In genomic region chr7:30143555-30144209, GRCm38 (mm10) we compare ENCODE assay signal across 8 mouse cellular contexts. TPM values are rescaled to one million over a fixed set of nuclear protein-coding genes. Genes with fewer than 3 reads are reported as not detected.
DNase-seq lines count a peak whose midpoint lies in the region; ATAC-seq lines count a peak whose summit lies in the region.

No protein-coding gene starts in this region.

- no peaks in the 10 kb centered on the region for H3K27me3 ChIP-seq in hindbrain, embryonic 11.5 days (ENCODE audit: control insufficient read depth, insufficient read depth, low read length)
- no peaks in the 10 kb centered on the region for H3K27me3 ChIP-seq in lung, embryonic 16.5 days (ENCODE audit: control insufficient read depth, insufficient read depth, low read depth, low read length)

- peak; percentile 96 for ATAC-seq in hindbrain, embryonic 11.5 days (ENCODE audit: low FRiP score)
- peak; percentile 96 for ATAC-seq in lung, embryonic 16.5 days (ENCODE audit: low read depth)

- H3K4me1 ChIP-seq in hindbrain, embryonic 11.5 days (replicated peaks; ENCODE audit: control insufficient read depth, insufficient read depth, low read length) = no peaks in the 10 kb centered on the region
- H3K4me1 ChIP-seq in lung, embryonic 16.5 days (replicated peaks; ENCODE audit: control insufficient read depth, insufficient read depth, low read length) = no peaks in the 10 kb centered on the region

- DNase-seq in R1 (ENCODE audit: low read depth, low spot score) = peak; percentile 93
- peak; percentile 92 to 96 for DNase-seq in cerebellum, postnatal 10 days
- DNase-seq in frontal cortex, postnatal 14 days (ENCODE audit: low spot score in 2 of 2) = peak; percentile 67 to 73
- DNase-seq in hindbrain, embryonic 11.5 days (ENCODE audit: low spot score) = peak; percentile 91
- DNase-seq in layer of hippocampus, postnatal 25 days (ENCODE audit: extremely low spot score in 1 of 2, low spot score in 1 of 2) = peak; percentile 58 to 61
- peak; percentile 90 for DNase-seq in retina, embryonic 14.5 days (ENCODE audit: low spot score)
- peak; percentile 77 for DNase-seq in thymus, postnatal 4 days

- H3K36me3 ChIP-seq in hindbrain, embryonic 11.5 days (ENCODE audit: control insufficient read depth, insufficient read depth, low read length) = no peaks in the 10 kb centered on the region
- peaks cover 19% of the 10 kb centered on the region for H3K36me3 ChIP-seq in lung, embryonic 16.5 days (ENCODE audit: control insufficient read depth, insufficient read depth, low read length)

- WGBS in hindbrain, embryonic 11.5 days = 4% methylated on average over 35 of the region's 35 CpGs
- WGBS in lung, embryonic 16.5 days = 1% methylated on average over 35 of the region's 35 CpGs

- peak overlapping the region; percentile 50 for H3K4me2 ChIP-seq in hindbrain, embryonic 11.5 days (replicated peaks; ENCODE audit: low read depth, low read length)
- peak overlapping the region; percentile 67 for H3K4me2 ChIP-seq in lung, embryonic 16.5 days (ENCODE audit: low read depth, low read length)

- H3K9me3 ChIP-seq in hindbrain, embryonic 11.5 days (ENCODE audit: control insufficient read depth, low read length) = peaks cover 4% of the 10 kb centered on the region; the same call in 1 of the 2 replicates
- H3K9me3 ChIP-seq in lung, embryonic 16.5 days (ENCODE audit: control insufficient read depth, low read length) = peaks cover 2% of the 10 kb centered on the region; the same call in 1 of the 2 replicates

- H3K9ac ChIP-seq in hindbrain, embryonic 11.5 days (ENCODE audit: low read depth, low read length) = peak overlapping the region; percentile 66
- peak overlapping the region; percentile 78 for H3K9ac ChIP-seq in lung, embryonic 16.5 days (ENCODE audit: low read length)

- H3K27ac ChIP-seq in hindbrain, embryonic 11.5 days (ENCODE audit: low read depth, low read length) = peak overlapping the region; percentile 81
- peak overlapping the region; percentile 87 for H3K27ac ChIP-seq in lung, embryonic 16.5 days (ENCODE audit: low read length)

- H3K4me3 ChIP-seq in hindbrain, embryonic 11.5 days (ENCODE audit: low read depth, low read length) = peak overlapping the region; percentile 50
- peak overlapping the region; percentile 67 for H3K4me3 ChIP-seq in lung, embryonic 16.5 days (ENCODE audit: low read length)

RNA-seq across cellular contexts. Expression of gene Zfp382, which starts 21.9 kb away (rescaled TPM):
- 5.8 and 7.6 TPM in 2 replicates for polyA plus RNA-seq in hindbrain, embryonic 11.5 days (2014; fragmentation: Nextera tagmentation; extraction: Ambion mirVana)
- 10 to 100 TPM; 30.4 to 31.5 TPM for total RNA-seq in layer of hippocampus, postnatal 25 days (2021)
- polyA plus RNA-seq in lung, embryonic 16.5 days (2015; fragmentation: Nextera tagmentation; extraction: Ambion mirVana) = 11.6 and 14.3 TPM in 2 replicates

RNA-seq across cellular contexts. Expression of gene Zfp146, which starts 25.9 kb away (rescaled TPM):
- polyA plus RNA-seq in hindbrain, embryonic 11.5 days (2014; fragmentation: Nextera tagmentation; extraction: Ambion mirVana) = 16.3 and 26.1 TPM in 2 replicates
- total RNA-seq in layer of hippocampus, postnatal 25 days (2021) = 10 to 100 TPM; 49.2 to 50.2 TPM
- 13.7 and 14.8 TPM in 2 replicates for polyA plus RNA-seq in lung, embryonic 16.5 days (2015; fragmentation: Nextera tagmentation; extraction: Ambion mirVana)

RNA-seq across cellular contexts. Expression of gene Cox7a1, which starts 40.3 kb away (rescaled TPM):
- 4.3 and 4.5 TPM in 2 replicates for polyA plus RNA-seq in hindbrain, embryonic 11.5 days (2014; fragmentation: Nextera tagmentation; extraction: Ambion mirVana)
- 1 to 10 TPM; 2.8 to 5.0 TPM for total RNA-seq in layer of hippocampus, postnatal 25 days (2021)
- 17.1 and 20.2 TPM in 2 replicates for polyA plus RNA-seq in lung, embryonic 16.5 days (2015; fragmentation: Nextera tagmentation; extraction: Ambion mirVana)

RNA-seq across cellular contexts. Expression of gene Zfp260, which starts 49.1 kb away (rescaled TPM):
- polyA plus RNA-seq in hindbrain, embryonic 11.5 days (2014; fragmentation: Nextera tagmentation; extraction: Ambion mirVana) = 128 and 132 TPM in 2 replicates
- 10 to 100 TPM; 64.8 to 89.9 TPM for total RNA-seq in layer of hippocampus, postnatal 25 days (2021)
- polyA plus RNA-seq in lung, embryonic 16.5 days (2015; fragmentation: Nextera tagmentation; extraction: Ambion mirVana) = 115 and 117 TPM in 2 replicates

RNA-seq across cellular contexts. Expression of gene Zfp566, which starts 53.4 kb away (rescaled TPM):
- 14.6 and 15.6 TPM in 2 replicates for polyA plus RNA-seq in hindbrain, embryonic 11.5 days (2014; fragmentation: Nextera tagmentation; extraction: Ambion mirVana)
- total RNA-seq in layer of hippocampus, postnatal 25 days (2021) = 1 to 10 TPM; 5.3 to 7.1 TPM
- polyA plus RNA-seq in lung, embryonic 16.5 days (2015; fragmentation: Nextera tagmentation; extraction: Ambion mirVana) = 6.9 and 7.6 TPM in 2 replicates

Comparison
In these comparisons a context has a peak if more than half of its experiments do, and no peak if none do; other contexts are left out.
1. Peak in every context shown above with its lines: DNase-seq, ATAC-seq, H3K4me3 ChIP-seq and H3K27ac ChIP-seq.